Mouse (Mus musculus): ENCODE measurements around the gene Grrp1.
"Not testable (repeated sequence)": the region's sequence is repeated elsewhere in the genome, so short reads cannot be mapped to it uniquely, and the experiment has no call there.

The Grrp1 gene

DNA sequence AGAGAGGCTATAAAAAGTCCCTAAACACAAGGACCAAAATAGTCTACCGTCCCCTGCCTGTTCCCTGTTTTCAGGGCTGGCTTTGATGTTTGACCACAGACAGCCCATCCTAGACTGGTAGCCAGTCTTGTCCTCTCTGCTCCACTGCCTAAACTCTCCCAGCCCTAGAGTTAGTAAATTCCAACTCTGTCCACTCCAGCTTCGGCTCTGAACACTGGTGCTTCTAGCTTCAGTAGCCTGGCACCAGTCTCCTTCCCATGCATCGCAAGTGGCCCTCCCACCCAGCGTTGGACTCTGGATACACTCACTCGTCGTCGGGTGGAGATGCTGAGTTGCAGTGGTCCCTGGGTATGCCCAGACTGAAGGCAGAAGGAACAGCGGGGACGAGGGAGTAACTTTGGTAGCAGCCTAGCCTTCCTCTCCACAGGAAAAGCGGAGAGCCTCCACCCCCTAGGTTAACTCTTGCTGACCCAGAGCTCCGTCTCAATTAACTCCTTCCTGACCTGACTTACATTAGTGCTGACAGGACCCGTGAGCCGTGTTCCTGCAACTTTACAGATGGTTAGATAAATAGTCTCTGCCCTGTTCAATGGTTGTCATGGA is at the start of gene Grrp1:
Grrp1 (minus strand) TSS at position 385 of the 603 bp plus-strand sequence.
- DNase-seq (ENCODE audit: low spot score), result peak; percentile 69

DNA sequence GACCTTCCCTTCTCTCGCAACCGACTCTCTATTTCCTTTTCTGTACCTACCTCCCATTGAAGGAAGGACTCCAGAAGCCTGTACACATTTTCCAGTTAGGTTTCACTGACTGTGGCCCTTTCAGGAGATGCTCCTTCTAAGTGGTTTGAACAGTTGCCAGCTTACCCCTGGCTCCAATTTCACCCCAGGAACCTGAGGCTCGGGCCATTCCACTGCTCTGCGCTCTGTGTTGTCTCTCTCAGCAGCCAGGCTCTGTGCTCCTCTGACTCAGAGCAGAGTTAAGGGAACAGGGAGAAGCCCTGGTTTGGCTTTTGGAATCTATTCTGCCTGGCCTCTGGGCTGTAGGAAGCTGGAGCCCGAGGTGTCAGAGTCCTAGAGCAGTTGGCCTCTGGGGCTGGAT is 48.2 kb upstream of the Grrp1 start:
- DNase-seq (ENCODE audit: low spot score), result no peak

DNA sequence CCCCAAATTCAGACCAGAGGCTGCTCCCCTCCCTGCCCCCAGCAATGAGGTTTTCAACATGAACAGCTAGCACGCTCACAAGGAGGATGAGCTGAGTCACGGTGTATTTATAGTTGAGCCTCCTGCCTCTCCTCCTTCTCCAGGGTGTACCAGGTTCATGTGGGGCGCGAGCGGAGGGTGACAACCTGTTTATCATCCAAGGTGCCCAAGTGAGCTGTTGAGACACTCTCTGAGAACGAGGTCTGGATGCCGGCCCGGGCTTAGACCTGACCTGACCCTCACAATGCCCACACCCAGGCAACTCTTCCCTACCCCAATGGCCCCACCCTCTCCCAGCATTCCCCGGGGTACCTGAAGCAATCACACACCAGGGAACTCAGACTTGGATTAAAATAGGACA is 46.4 kb upstream of the Grrp1 start:
- no peak for DNase-seq (ENCODE audit: low spot score)

DNA sequence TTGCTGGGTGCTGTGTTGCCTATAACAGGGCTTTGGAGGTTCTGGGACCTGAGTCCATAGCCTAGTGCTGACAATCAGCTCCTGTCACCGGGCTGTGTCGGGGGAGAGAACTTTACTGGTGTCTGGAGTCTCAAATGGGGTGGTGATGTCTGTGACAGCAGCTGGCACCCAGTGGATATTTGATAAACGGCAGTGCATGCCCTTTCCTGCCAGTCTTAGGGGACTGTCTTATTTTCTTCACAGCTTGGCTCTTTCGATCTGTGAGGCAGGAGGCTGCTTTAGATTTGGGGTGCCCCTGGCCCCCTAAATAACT is 45.5 kb upstream of the Grrp1 start:
- DNase-seq (ENCODE audit: low spot score), result no peak

DNA sequence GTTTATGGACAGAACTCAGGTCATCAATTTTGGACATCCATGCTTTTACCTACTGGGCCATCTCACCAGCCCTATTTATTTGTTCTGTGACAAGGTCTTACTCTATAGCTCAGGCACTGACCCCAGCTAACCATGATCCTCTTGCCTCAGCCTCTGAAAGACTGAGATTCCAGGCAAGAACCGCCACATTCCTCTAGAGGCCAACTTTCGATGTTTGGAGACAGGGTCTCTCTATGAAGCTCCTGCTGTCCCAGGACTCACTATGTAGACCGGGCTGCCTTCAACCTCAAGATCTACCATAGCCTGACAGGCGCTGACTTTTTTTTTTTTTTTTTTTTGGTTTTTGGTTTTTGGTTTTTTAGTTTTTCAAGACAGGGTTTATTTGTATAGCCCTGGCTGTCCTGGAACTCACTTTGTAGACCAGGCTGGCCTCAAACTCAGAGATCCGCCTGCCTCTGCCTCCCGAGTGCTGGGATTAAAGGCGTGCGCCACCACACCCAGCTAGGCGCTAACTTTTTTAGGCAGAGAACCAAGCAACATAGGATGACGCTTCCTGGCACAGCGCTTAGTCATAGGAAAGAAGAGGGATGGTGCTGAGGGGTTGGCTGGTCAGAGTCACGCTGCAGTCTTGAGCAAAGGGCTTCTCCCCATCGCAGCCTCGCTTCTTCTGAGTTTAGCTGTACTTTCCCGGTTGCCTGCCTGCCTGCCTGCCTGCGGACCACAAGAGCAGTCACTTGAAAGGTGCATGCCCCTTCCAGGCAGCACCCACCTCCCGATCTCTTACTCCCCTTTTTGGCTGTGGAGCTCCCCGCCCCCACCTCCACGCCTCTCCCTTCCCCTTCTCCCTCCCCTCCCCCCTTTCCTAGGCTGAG is 45.0 kb upstream of the Grrp1 start:
- no peak for DNase-seq (ENCODE audit: low spot score)

DNA sequence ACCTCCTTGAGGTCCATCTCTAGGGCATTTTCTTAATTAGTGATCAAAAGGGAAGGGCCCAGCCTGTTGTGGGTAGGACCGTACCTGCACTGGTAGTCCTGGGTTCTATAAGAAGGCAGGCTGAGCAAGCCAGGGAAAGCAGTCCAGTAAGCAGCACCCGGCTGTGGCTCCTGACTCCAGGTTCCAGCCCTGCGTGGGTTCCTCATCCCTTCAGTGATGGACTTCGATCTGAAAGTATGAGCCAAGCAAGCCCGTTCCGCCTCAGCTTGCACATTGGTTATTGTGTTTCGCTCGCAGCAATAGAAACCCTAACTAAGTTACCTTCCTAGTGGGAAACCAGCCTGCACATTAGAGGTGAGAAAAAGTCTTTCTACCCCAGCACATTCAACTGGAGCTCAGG is 43.5 kb upstream of the Grrp1 start:
- DNase-seq (ENCODE audit: low spot score), result no peak

DNA sequence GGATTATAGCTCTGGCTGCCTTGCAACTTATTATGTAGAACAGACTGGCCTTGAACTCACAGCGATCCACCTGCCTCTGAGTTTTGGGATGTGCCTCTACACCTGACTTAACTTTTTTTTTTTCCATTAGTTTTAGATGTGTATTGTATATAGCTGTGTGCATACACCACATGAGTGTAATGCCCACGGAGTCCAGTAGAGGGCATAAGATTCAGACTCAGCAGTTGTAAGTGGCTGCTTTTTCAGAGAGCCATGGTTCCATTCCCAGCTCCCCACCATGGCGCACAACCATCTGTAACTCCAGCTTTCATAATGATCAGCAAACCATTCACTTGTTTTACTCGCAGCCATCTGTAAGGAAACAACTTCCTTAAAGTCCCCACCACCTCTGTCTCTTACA is 42.6 kb upstream of the Grrp1 start:
- no peak for DNase-seq (ENCODE audit: low spot score)

DNA sequence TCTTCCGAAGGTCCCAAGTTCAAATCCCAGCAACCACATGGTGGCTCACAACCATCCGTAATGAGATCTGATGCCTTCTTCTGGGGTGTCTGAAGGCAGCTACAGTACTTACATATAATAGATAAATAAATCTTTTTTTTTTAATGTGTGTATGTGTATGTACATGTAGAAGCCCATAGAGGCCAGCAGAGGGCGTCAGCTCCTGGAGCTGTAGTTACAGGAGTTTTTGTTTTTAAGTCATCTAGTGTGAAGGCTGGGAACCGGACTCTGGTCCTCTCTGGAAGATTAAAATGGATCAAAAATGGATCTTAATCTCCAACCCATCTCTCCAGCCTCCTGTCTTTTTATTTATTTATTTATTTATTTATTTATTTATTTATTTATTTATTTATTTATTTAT is 42.2 kb upstream of the Grrp1 start:
- DNase-seq (ENCODE audit: low spot score), result not testable (repeated sequence)

DNA sequence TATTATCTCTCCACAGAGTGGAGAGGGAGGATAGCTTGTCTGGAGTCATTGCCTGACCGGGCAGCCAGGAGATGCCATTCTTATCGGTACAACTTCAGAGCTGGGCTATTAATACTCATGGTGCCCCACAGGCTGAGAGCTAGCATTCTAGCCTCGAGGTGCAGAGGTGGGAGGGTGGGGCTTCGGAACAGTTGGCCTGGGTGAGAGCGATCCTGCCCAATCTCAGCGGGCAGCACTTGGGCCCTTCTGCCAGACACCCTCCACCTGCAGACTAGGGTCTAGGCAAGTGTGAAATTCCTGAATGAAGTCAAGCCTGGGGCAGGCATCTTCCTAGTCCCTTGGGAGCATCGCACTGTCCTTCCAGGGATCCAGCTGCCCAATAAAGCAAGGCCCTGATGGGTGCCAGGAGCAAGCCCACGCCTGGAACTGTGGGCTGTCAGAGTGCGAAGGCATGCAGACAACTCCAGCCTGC is 39.8 kb upstream of the Grrp1 start:
- peak; percentile 57 for DNase-seq (ENCODE audit: low spot score)

DNA sequence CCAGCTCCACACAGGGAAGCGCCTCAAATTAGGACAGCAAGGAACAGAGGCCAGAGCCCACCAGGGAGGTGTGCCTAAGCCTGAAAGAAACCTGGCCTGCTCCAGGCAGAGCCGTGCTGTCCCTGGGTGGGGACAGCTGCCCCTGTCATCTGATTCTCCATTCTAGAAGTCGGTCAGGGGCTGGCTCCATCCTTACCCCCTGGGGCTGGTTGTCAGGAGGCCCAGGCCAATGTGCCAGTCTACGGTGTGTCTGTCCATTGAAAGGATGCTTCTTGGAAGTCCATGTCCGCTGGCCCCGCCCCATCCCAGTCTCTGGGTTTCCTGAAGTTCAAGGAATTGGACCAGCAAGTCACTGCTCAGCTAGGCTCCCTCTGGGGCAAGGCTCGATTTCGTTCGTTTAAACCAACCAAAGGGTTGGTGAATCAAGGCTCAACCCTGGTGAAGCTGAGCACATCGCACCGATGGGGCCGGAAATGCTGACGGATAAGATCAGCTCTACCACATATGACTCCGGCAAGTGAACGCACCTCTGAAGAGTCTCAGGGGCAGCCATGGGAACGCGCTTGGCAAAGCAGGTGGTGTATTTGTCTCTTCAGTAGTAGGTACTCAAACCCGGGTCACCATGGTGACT is 39.3 kb upstream of the Grrp1 start:
- peak; percentile 74 for DNase-seq (ENCODE audit: low spot score)

DNA sequence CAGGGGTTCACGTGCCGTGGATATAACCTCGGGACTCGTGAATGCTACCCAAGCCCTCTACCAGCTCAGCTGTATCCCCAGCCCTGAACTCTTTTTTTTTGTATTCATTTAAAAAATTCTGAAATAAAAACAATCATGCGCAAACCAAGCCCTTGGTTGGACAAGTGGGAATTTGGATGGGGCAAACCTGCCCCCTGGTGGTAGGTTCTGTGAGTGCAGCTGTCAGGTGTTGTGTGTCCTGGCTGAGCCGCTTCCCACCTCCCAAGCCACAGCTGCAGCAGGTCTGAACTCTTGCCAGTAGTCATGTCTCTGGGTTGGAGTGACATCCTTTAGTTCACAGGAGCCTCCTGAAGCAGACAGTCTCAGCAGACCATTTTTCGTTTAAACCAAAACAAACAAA is 38.2 kb upstream of the Grrp1 start:
- DNase-seq (ENCODE audit: low spot score), result peak; percentile 83

DNA sequence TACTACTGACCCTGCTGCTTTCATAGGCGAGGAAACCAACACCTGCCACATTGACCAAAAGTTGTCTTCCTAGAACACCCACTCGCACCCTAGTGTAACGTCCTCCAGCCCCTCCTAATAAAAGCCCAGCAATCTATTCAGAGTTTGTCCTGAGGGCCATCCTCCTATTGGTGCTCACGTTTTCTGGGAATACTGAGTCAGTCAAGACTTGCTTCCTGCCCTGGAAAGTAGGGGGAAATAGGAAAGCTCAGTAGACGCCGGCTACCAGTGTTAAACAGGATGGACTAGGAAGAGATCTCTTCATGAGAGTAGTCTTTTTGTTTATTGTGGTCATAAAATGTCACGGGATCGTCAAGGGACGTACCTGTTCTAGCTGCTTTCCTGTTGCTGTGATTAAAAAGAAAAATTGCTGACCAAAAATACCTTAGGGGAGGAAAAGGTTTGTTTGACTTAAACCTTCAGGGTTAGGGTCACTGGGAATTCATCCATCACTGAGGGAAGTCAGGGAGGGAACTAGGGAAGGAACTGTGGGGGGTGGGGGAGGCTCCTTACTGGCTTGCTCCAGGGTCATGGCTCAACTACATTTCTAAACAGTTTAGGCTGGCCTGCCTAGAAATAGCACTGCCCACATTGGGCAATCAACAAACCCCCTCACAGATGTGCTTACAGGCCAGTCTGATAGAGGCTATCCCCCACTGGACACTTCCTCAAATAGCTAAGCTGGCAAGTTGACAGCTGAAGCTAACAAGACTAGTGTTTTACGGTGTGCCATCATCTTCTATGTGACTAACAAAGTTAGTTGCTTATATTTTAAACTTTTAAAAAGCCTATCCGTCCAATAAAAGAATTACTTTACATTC is 34.7 kb upstream of the Grrp1 start:
- peak; percentile 23 for DNase-seq (ENCODE audit: low spot score)

DNA sequence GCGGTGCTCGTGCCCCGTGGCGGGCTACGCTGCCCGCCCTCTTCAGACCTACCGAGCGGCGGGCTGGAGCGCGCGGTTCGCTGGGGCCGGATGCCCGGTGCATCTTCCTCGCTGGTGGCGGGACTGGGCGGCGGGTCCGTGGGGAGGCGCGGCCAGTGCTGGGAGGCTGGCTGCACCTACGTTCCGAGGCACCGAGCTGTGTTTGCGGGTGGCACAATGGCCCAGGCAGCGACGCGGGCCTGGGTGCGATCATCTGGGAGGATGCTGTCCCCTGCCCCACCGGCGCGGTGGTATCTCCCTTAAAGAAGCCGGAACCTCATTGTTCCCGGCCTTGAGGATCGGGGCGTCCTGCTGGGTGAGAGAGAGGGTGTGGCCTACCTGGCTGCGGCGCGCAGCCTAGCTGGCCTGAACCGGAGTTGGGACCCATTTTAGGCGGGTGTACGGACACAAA is 33.7 kb upstream of the Grrp1 start, which contains the start of gene Pdik1l:
Pdik1l (minus strand) TSS at position 321 of the 451 bp plus-strand sequence.
- DNase-seq (ENCODE audit: low spot score), result peak; percentile 92

DNA sequence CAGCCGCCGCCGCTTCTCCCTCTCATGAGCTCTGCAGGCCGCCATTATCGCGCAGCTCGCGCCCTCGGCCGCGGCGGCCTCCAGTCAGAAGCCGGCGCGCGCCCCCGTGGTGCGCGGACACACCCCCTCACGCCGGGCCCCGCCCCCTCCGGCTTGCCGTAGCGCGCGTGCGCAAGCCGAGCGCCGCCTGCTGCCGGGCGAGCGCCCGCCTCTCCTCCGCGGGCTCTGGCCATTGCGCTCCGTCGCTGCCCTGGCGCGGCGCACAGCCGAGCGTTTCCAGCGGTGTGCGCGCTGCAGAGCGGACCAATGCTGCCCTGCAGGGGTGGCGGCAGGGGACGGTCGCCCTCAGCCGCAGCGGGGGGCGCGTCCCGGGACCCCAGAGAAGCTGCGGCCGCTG is 33.3 kb upstream of the Grrp1 start:
- peak; percentile 98 for DNase-seq (ENCODE audit: low spot score)

DNA sequence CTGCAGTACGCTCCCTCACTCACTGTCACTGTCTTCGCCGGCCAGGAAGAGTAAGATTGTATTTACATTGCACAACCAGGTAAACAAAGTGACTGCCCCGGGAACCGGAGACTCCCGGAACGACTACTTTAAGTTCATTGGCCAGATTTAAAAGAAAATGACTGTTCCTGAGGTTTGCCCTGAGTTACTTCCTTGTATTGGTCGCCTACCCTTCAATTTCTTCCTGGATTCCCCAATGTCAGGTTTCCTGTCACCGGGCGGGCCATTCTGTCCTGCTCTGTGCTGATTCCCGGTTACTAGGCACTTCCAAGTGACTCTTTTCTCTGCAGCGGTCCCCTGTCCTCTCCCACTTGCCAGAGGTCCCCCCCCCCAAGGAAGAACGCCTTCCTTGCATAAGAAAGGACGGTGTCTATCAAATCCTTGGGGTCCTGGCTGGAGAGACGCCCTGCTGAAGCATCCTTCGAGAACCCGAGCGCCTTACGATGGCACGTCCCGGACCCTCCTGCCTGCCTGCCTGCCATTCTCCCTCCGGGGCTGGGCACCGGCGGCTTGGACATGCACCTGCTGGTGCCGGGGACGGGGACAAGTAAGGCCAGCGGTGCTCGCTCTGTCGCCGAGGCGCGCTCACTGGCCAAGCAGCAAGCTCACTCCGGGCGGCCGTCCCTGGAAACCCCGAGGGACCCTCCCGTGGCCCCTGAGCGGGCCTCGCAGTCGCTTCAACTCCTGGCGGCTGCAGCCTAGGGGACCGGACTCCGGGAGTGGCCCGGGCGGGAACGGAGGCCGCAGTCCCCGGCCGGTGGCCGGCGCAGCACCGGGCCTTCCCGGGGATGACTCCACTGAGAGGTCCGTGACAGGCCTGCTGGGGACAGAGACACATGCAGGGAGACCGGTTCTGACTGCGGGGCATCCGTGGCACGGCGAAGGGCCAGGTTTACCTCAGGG is 32.6 kb upstream of the Grrp1 start:
- peak; percentile 67 for DNase-seq (ENCODE audit: low spot score)

DNA sequence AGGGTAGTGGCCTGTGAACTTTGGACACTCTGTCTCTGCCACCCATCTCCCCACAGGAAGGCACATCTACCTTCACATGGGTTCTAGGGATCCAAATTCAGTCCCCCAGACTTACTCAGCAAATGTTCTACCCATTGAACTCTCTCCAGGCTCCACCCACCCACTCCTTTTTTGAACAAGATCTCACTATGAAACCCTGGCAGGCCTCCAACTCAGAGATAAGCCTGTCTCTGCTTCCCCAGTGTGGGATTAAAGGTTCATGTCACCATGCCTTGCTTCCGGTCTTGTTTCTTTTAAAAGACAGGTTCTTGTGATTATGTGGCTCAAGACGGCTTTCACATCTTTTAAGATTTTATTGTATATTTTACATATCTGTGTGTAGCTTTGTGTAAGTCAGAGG is 31.0 kb upstream of the Grrp1 start:
- DNase-seq (ENCODE audit: low spot score), result peak; percentile 32

DNA sequence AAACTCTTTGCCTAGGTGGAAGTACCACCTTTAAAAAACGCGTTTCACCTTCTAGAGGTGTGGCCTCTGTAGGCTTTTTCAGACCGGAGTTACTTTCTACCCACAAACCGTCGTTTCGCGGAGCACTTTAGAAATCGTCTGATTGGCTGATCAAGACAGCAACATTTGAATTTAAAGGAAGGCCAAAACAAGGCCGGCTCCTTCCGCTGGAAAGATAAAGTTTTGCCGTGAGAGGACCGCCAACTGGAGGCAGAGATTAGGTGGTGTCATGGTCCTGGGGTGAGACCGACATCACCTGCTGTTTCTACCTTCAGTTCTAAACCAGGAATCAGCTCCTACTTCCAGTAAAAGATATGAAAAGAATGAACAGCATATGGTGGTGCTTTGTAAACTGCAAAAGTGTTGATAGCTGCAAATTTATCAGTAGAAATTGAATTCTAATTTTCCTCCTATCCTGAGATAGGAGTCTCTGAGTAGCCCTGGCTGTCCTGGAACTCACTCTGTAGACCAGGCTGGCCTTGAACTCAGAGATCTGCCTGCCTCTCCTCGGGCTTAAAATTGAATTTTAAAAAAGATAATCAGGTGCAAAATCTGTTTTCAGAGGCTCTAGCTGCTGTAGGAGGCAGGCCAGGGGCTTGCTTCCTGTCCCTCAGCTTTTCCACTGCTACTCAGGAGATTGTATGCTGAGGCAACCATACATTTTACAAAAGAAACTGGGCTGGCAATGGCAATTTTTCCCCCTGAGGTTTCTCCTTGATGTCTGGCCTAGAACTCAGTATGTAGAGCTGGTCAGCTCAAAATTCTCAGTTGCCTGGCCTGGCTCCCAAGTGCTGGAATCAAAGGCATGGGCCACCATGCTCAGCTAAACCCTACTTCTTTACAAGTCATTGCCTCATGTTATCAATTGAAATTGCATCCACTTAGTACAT is 19.8 kb upstream of the Grrp1 start:
- DNase-seq (ENCODE audit: low spot score), result no peak

DNA sequence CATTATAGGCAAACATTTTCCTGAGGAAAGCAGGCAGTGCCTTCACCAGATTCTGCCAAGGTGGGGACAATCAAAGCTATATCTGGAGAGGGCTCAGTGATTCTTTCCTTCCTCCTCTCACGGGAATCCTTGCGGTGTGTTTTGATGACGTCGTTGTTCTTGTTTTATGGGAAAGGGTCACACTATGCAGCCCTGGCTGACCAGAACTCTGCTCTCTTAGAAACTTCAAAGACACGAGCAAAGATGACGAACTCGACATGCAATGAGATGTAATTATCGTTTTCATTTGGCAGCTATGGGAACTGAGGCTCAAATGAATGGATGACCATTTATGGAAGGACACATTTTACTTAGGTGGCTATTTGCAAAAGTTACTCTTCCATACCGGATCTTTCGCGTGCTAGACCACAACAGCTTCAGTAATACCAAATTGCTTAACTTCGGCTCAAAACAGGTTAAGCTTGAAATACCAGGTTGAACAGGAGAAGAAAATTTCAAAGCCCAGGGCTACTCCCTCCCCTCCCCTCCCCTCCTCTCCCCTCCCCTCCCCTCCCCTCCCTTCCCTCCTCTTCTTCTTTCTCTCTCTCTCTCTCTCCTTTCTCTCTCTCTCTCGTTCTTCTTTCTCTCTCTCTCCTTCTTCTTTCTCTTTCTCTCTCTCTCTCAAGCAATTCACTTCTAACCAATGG is 19.0 kb upstream of the Grrp1 start:
- DNase-seq (ENCODE audit: low spot score), result no peak

DNA sequence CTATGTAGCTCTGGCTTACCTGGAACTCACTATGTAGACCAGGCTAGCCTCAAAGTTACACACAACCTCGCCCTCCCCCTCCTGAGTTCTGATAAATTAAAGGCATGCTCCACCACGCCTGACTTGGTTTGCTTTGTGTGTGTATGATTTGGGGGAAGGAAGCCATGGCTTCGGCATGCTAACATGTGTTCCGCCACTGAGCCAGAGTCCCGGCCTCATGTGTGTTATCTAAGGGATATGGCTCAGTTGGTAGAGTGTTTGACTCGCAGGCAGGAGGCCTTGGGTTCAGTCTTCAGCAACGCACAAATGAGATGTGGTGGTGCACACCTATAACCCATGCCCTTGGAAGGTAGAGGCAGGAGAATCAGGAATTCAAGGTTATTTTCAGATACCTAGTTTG is 18.1 kb upstream of the Grrp1 start:
- no peak for DNase-seq (ENCODE audit: low spot score)

Measured in MN1 (cell line).